Mouse (Mus musculus): ENCODE results near the gene Amer1. TPM values are rescaled to one million over a fixed set of nuclear protein-coding genes. Genes with fewer than 3 reads are reported as not detected.

The Amer1 gene
- 11.5 and 11.6 TPM in 2 replicates for polyA plus RNA-seq (2016; fragmentation: Nextera tagmentation; extraction: Ambion mirVana)

DNA sequence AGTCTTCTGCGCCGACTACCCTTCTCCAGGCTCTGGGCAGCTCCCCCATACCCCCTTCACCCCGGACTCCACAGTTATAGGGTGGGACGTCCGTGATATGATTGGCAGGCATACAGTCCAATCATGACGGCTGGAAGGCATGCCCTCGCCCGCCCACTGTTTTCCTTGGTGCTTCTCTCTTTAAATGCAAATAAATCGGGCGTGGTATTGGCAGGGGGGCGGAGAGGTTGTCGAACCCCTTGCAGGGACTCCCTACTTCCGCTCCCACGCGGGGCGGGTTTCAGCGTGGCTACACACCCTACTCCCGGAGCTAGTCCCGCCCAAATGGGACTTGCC is at the start of gene Amer1:
Amer1 (minus strand) TSS at position 97 of the 336 bp plus-strand sequence.
- ATAC-seq (ENCODE audit: low FRiP score, low read depth), result peak; percentile 97
- H3K9ac ChIP-seq (replicated peaks), result peak within 1 kb of the TSS; percentile 68
- 17% methylated on average over 18 of the region's 19 CpGs for WGBS

DNA sequence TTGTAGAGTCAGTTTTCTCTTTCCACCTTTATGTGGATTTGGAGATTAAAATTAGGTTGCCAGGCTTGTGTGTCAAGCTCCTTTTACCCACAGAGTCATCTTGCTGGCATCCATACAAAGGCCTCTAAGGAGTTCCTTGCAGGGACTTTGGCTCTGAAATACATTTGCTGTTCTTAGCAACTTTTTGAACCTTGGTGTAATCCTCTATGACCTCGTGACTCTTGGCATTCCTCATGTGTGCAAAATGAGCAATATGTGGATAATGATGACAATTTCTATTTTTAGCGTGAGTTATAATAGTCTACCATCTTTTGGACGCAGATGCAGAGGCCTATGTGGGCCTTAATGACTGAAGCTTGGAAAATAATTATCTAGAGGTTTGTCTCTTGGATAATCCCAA is 12.5 kb upstream of the Amer1 start:
- no peak overlapping the region for H3K27ac ChIP-seq (replicated peaks)
- ATAC-seq (ENCODE audit: low FRiP score, low read depth), result no peak

More for the DNA sequence above, at the start of gene Amer1:
- peaks cover 17% of the 10 kb centered on the region for H3K4me1 ChIP-seq
- peak within 1 kb of the TSS; percentile 58 for H3K4me2 ChIP-seq (replicated peaks)
- peak within 1 kb of the TSS; percentile 79 for H3K27ac ChIP-seq (replicated peaks)
- H3K9me3 ChIP-seq, result no peaks in the 10 kb centered on the region
- peak within 1 kb of the TSS; percentile 61 for H3K4me3 ChIP-seq
- H3K27me3 ChIP-seq, result no peaks in the 10 kb centered on the region
- H3K36me3 ChIP-seq, result no peaks in the 10 kb centered on the region

DNA sequence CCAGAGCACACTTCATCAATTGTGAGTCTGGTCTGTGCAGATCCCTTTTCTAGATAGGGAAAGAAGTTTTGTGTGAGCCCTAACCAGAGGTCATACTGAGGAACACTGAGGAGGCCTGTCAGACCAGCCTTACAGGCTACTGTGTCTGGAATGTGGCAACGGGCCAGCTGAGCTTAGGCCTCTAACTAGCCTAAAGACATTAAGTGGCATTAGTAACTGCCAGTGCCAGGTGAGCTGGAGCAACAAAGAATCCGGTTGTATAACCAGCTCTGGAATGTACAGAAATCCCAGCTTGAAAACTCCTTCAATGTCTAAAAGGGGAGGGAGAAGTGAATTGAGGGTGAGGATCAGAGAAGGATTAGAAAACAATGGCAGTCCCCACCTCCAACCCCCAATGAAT is 1.2 kb upstream of the Amer1 start:
- 65% methylated on average over 2 of the region's 2 CpGs for WGBS
- Histone ChIP-seq H3K4me3 (no peak overlapping the region), H3K4me1 (peaks cover 17% of the 10 kb centered on the region), H3K9ac (replicated peaks) (no peak overlapping the region), H3K36me3 (no peaks in the 10 kb centered on the region), H3K4me2 (replicated peaks) (no peak overlapping the region), H3K27ac (replicated peaks) (no peak overlapping the region), H3K9me3 (no peaks in the 10 kb centered on the region), H3K27me3 (no peaks in the 10 kb centered on the region)
- ATAC-seq (ENCODE audit: low FRiP score, low read depth), result no peak

More for the DNA sequence above, 12.5 kb upstream of the Amer1 start:
- Histone ChIP-seq H3K36me3 (no peaks in the 10 kb centered on the region), H3K4me1 (no peaks in the 10 kb centered on the region), H3K9me3 (no peaks in the 10 kb centered on the region), H3K27me3 (no peaks in the 10 kb centered on the region), H3K9ac (replicated peaks) (no peak overlapping the region), H3K4me2 (replicated peaks) (no peak overlapping the region), H3K4me3 (no peak overlapping the region)
- 67% methylated on average over 3 of the region's 3 CpGs for WGBS

DNA sequence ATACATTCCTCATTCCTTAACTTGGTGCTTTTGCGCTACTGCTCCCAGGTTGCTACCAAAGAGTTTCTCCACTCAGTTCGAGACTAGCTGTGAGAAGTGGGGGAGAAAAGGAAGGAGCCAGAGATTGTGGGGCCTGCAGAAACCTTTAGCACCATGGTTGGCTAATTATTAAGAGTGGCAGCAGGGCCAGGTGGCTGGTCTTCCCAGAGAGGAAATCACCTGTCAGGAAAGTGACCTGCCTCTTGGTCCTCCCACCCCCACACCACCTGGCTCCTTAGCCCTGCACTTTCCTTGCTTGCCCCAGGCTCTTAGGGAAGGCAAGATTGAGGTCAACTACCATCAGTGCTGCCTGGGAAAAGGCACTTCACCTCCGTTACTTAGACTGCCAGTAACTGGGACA is 469 bp upstream of the Amer1 start:
- WGBS, result 45% methylated on average over 3 of the region's 3 CpGs
- no peaks in the 10 kb centered on the region for H3K9me3 ChIP-seq
- no peaks in the 10 kb centered on the region for H3K27me3 ChIP-seq
- H3K4me3 ChIP-seq, result peak overlapping the region; percentile 61
- peaks cover 17% of the 10 kb centered on the region for H3K4me1 ChIP-seq
- no peak overlapping the region for H3K27ac ChIP-seq (replicated peaks)
- no peak; the same call in 1 of the 2 replicates for ATAC-seq (ENCODE audit: low FRiP score, low read depth)
- no peak overlapping the region for H3K9ac ChIP-seq (replicated peaks)
- H3K4me2 ChIP-seq (replicated peaks), result peak overlapping the region; percentile 58
- H3K36me3 ChIP-seq, result no peaks in the 10 kb centered on the region

DNA sequence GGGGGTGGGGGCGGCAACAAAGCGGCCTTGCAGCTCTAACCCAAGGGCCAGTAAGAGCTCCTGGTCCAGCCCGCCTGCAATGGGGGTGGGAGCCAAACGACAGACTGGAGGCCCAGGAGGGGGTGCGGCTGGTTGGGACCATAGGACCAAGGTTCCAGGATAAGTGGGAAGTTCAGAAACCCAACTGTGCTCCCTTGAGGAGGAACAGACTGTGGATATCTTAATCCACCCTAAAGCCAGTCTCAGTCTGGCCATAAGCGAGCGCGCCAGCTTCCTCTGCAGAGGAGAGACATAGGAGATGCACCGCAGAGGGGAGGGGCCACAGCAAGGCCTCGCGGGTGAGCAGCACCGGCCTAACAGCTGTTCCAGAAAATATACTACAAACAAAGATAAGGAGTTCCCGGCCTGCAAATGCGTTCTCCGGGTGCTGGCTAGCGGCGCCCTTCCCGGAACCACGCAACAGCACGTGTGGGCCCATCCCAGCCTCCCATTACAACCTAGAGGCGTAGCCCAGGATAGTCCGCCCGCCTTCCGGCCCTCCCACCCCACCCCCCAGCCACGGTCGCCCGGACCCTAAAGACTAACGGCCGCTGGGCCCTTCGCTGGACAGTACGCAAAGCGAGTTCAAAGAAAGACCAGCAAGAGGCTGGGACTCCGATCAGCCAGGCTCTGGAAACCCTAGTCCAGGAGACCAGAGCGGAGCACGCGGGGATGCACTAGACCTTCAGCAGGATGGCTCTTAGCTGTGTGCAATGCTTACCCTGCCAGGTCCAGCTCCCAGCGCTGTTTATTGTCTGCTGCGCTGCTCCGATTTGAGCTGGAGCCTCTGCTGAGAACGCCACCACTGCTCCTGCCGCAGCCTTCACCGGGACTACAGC is 535 bp downstream of the Amer1 start:
- H3K4me3 ChIP-seq, result peak overlapping the region; percentile 61
- WGBS, result 23% methylated on average over 36 of the region's 42 CpGs
- H3K27me3 ChIP-seq, result no peaks in the 10 kb centered on the region
- H3K4me2 ChIP-seq (replicated peaks), result peak overlapping the region; percentile 58
- no peaks in the 10 kb centered on the region for H3K36me3 ChIP-seq
- peak overlapping the region; percentile 68 for H3K9ac ChIP-seq (replicated peaks)
- H3K27ac ChIP-seq (replicated peaks), result peak overlapping the region; percentile 79
- ATAC-seq (ENCODE audit: low FRiP score, low read depth), result peak; percentile 85
- peaks cover 17% of the 10 kb centered on the region for H3K4me1 ChIP-seq
- no peaks in the 10 kb centered on the region for H3K9me3 ChIP-seq

DNA sequence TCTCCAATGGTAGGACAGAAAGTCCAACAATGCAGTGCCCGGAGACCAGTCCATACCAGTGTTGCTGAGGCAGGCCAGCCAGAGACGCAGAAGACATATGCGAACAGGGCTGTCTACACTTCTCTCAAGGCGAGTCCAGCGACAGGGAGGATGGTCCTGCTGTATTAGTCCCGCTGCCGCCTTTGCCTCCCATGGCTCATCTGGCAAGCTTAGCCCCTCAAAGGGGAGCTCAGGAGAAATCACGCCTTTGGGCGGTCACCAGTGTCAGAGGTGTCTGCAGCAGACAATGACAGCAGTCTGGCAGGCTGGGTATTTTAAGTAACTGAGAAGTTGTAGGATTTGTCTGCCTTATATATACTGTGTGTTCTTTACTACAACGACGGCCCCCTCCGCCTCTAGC is 1.3 kb downstream of the Amer1 start:
- no peak for ATAC-seq (ENCODE audit: low FRiP score, low read depth)
- Histone ChIP-seq H3K9me3 (no peaks in the 10 kb centered on the region), H3K4me3 (peak overlapping the region; percentile 61), H3K4me2 (replicated peaks) (peak overlapping the region; percentile 58), H3K9ac (replicated peaks) (peak overlapping the region; percentile 68), H3K4me1 (peaks cover 17% of the 10 kb centered on the region), H3K36me3 (no peaks in the 10 kb centered on the region), H3K27me3 (no peaks in the 10 kb centered on the region), H3K27ac (replicated peaks) (peak overlapping the region; percentile 79)
- 29% methylated on average over 12 of the region's 12 CpGs for WGBS

DNA sequence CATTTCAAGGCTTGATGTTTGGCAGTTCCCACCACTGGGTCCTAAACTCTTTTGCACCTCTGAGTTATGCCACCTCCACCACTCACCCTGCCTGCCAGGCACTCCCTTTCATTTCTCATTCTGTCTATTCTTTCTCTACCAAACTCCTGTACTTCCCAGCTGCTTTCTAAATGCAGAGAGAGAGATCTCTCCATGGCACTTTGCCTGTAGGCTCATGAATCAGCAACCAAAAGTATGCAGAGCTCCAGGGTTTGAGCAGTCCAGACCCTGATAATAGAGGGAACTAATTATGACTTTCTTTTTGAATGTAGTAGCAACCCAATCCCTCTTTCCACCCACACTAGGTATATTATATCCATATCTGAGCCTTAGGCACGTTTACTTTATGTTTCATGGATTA is 2.4 kb downstream of the Amer1 start:
- peaks cover 17% of the 10 kb centered on the region for H3K4me1 ChIP-seq
- 69% methylated on average over 1 of the region's 1 CpGs for WGBS
- H3K9ac ChIP-seq (replicated peaks), result no peak overlapping the region
- H3K9me3 ChIP-seq, result no peaks in the 10 kb centered on the region
- H3K27me3 ChIP-seq, result no peaks in the 10 kb centered on the region
- ATAC-seq (ENCODE audit: low FRiP score, low read depth), result no peak
- H3K36me3 ChIP-seq, result no peaks in the 10 kb centered on the region
- no peak overlapping the region for H3K27ac ChIP-seq (replicated peaks)
- no peak overlapping the region for H3K4me3 ChIP-seq
- peak overlapping the region; percentile 58; the same call in 1 of the 2 replicates for H3K4me2 ChIP-seq (replicated peaks)

DNA sequence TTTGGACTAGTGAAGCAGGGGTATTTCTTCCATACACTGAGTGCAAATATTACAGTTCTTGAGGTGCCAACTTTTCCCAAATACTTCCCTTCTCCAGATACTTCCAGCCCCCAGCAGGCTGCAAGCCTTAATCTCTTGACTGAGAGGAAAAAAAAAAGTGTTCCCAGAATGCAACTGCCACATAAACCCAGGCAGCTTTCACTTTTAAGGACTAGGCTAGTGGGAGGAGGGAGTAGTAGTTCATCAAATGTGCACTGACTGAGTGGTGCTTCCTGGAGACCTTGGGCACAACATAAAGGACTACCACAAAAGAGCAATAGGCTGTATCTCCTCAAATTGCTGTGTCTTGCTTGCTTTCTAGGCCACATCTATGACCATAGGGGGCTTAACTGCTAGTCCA is 3.4 kb downstream of the Amer1 start:
- ATAC-seq (ENCODE audit: low FRiP score, low read depth), result no peak
- no peak overlapping the region for H3K4me3 ChIP-seq
- no peak overlapping the region for H3K4me2 ChIP-seq (replicated peaks)
- no peaks in the 10 kb centered on the region for H3K9me3 ChIP-seq
- H3K27ac ChIP-seq (replicated peaks), result no peak overlapping the region
- peaks cover 17% of the 10 kb centered on the region for H3K4me1 ChIP-seq
- no peaks in the 10 kb centered on the region for H3K36me3 ChIP-seq
- H3K9ac ChIP-seq (replicated peaks), result no peak overlapping the region
- no peaks in the 10 kb centered on the region for H3K27me3 ChIP-seq

DNA sequence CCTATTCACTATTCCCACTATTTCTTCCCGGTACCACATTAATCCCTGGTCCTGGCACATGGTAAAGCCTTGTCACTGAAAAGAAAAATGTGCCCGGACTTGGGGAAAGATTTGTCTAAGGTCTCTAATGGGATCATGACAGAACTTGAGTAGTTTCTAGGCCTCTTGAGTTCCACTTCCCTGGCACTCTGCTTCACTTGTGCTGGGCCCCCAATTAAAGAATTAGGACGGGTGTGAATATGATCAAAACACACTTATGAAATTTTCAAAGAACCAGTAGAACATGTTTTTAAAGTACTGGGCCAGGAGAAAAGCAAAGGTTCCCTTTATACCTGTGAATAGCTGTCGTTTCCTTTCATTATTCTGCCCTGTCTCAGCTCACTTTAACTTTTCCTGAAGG is 6.2 kb downstream of the Amer1 start:
- Histone ChIP-seq H3K27ac (replicated peaks) (no peak overlapping the region), H3K9ac (replicated peaks) (no peak overlapping the region), H3K4me3 (no peak overlapping the region), H3K4me2 (replicated peaks) (no peak overlapping the region), H3K36me3 (no peaks in the 10 kb centered on the region), H3K4me1 (peaks cover 17% of the 10 kb centered on the region), H3K27me3 (no peaks in the 10 kb centered on the region), H3K9me3 (no peaks in the 10 kb centered on the region)
- ATAC-seq (ENCODE audit: low FRiP score, low read depth), result no peak
- 76% methylated on average over 4 of the region's 4 CpGs for WGBS

DNA sequence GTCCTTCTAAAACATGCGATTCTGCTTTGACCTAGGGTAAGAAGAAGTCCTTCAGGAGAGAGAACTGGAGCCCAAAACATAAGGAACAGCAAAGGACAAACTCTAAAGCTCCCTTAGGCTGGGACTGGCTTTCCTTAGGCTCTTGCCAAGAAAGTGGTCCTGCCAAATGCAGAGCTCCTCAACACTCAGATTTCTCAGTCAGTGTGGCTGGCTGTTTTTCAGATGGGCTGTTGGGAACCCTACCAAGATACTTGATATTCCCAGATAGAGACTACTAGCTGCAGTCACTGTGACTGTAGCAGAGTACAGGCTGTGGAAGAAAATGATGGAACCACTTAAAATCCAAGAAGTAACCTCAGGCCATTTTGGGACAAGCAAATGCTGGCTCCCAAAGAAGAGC is 7.4 kb downstream of the Amer1 start:
- WGBS, result 94% methylated on average over 1 of the region's 1 CpGs
- Histone ChIP-seq H3K27ac (replicated peaks) (no peak overlapping the region), H3K4me3 (no peak overlapping the region), H3K36me3 (no peaks in the 10 kb centered on the region), H3K9ac (replicated peaks) (no peak overlapping the region), H3K4me2 (replicated peaks) (no peak overlapping the region), H3K4me1 (peaks cover 10% of the 10 kb centered on the region; the same call in 1 of the 2 replicates), H3K27me3 (no peaks in the 10 kb centered on the region), H3K9me3 (no peaks in the 10 kb centered on the region)
- no peak for ATAC-seq (ENCODE audit: low FRiP score, low read depth)

DNA sequence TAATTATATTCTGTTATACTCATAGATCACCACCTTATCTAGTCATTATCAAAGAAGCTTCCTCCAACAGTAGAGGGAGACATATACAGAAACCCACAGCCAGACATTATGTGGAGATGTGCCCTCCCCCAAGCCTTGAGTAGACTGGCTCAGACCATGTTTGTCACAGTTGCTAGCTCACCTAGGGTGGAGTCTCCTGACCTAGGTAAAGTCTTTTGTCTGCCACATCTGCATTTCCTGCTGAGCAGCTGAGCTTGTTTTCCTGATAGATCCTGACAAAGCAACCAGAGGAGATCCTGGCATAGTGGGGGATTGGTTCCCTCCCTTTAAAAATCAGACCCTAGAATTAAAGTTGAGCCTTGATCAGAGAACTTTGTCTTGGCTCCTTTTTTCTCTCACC is 71.6 kb downstream of the Amer1 start:
- H3K9ac ChIP-seq (replicated peaks), result no peak overlapping the region
- H3K4me3 ChIP-seq, result no peak overlapping the region
- H3K9me3 ChIP-seq, result no peaks in the 10 kb centered on the region
- no peaks in the 10 kb centered on the region for H3K4me1 ChIP-seq
- ATAC-seq (ENCODE audit: low FRiP score, low read depth), result no peak
- H3K4me2 ChIP-seq (replicated peaks), result no peak overlapping the region
- no peaks in the 10 kb centered on the region for H3K27me3 ChIP-seq
- no peaks in the 10 kb centered on the region for H3K36me3 ChIP-seq
- no peak overlapping the region for H3K27ac ChIP-seq (replicated peaks)

Data from midbrain, embryonic 12.5 days (tissue).